ENCODE assay signal across 24 mouse cellular contexts in genomic region chr3:41047838-41048237, GRCm38 (mm10). TPM values are rescaled to one million over a fixed set of nuclear protein-coding genes. Genes with fewer than 3 reads are reported as not detected.
DNase-seq lines count a peak whose midpoint lies in the region; ATAC-seq and TF ChIP-seq lines count a peak whose summit lies in the region.
"Had no signal": no experiment of that assay in that cellular context is flagged by ENCODE, and none has a peak within 500 bp of the region (broad histone marks: within the 10 kb centered on the region; RNA-seq: fewer than 3 reads in every experiment).

No protein-coding gene starts in this region.

- no peak for TF ChIP-seq CTCF in forebrain, postnatal 0 days (IDR thresholded peaks at IDR 0.05; ENCODE audit: low read depth)
- TF ChIP-seq CTCF in intestine, postnatal 0 days (IDR thresholded peaks at IDR 0.05; ENCODE audit: low read depth), result no peak

- no peak for ATAC-seq in forebrain, embryonic 14.5 days
- no peak for ATAC-seq in forebrain, postnatal 0 days
- no peak for ATAC-seq in CD4-positive, CD25-positive, alpha-beta regulatory T cell, adult 4 months
- no peak for ATAC-seq in intestine, postnatal 0 days
- ATAC-seq: forebrain, embryonic 13.5 days; hindbrain, embryonic 16.5 days; intestine, embryonic 15.5 days; Patski had no signal

- peak; percentile 8 for DNase-seq in forebrain, embryonic 14.5 days (ENCODE audit: low spot score)
- DNase-seq in forebrain, postnatal 0 days, result no peak
- DNase-seq in brain, adult 2 months (ENCODE audit: low read depth, low spot score), result peak; percentile 28
- peak; percentile 57 for DNase-seq in retina, adult 2 months (ENCODE audit: low read depth, low spot score)
- DNase-seq in retina, postnatal 7 days (ENCODE audit: low read depth, low spot score), result peak; percentile 53
- DNase-seq: adrenal gland, postnatal 10 days; adrenal gland, postnatal 36 days; cerebellum, adult 18-20 months; cerebellum, adult 9-11 months; gastrocnemius, postnatal 25 days; heart, adult 2 months; heart, postnatal 14 days; kidney, adult 18-20 months had no signal

- H3K9ac ChIP-seq in forebrain, embryonic 14.5 days (ENCODE audit: low read length), result no peak overlapping the region
- no peak overlapping the region for H3K9ac ChIP-seq in forebrain, postnatal 0 days
- H3K9ac ChIP-seq in intestine, postnatal 0 days (ENCODE audit: low read depth, low read length), result no peak overlapping the region
- H3K9ac ChIP-seq: embryonic facial prominence, embryonic 13.5 days; forebrain, embryonic 13.5 days; heart, embryonic 13.5 days; hindbrain, embryonic 13.5 days; intestine, embryonic 15.5 days had no signal

- no peaks in the 10 kb centered on the region for H3K9me3 ChIP-seq in forebrain, embryonic 14.5 days (replicated peaks; ENCODE audit: control insufficient read depth, low read length)
- no peaks in the 10 kb centered on the region for H3K9me3 ChIP-seq in forebrain, postnatal 0 days (ENCODE audit: low read length)
- H3K9me3 ChIP-seq in intestine, postnatal 0 days (ENCODE audit: control insufficient read depth), result no peaks in the 10 kb centered on the region
- H3K9me3 ChIP-seq: embryonic facial prominence, embryonic 13.5 days; forebrain, embryonic 10.5 days; forebrain, embryonic 13.5 days; heart, embryonic 10.5 days; heart, embryonic 13.5 days; hindbrain, embryonic 13.5 days; intestine, embryonic 15.5 days had no signal

- H3K4me2 ChIP-seq in forebrain, embryonic 14.5 days (ENCODE audit: low read length), result no peak overlapping the region
- H3K4me2 ChIP-seq in forebrain, postnatal 0 days (ENCODE audit: low read depth), result no peak overlapping the region
- no peak overlapping the region for H3K4me2 ChIP-seq in intestine, postnatal 0 days (replicated peaks; ENCODE audit: low read depth)
- H3K4me2 ChIP-seq: embryonic facial prominence, embryonic 13.5 days; forebrain, embryonic 13.5 days; heart, embryonic 13.5 days; hindbrain, embryonic 13.5 days; intestine, embryonic 15.5 days had no signal

- H3K36me3 ChIP-seq in forebrain, embryonic 14.5 days (ENCODE audit: control insufficient read depth, insufficient read depth, low read length), result no peaks in the 10 kb centered on the region
- H3K36me3 ChIP-seq in forebrain, postnatal 0 days (ENCODE audit: insufficient read depth), result no peaks in the 10 kb centered on the region
- H3K36me3 ChIP-seq in intestine, postnatal 0 days (ENCODE audit: control insufficient read depth, insufficient read depth), result no peaks in the 10 kb centered on the region
- H3K36me3 ChIP-seq: embryonic facial prominence, embryonic 13.5 days; forebrain, embryonic 10.5 days; heart, embryonic 10.5 days; heart, embryonic 13.5 days; hindbrain, embryonic 13.5 days; intestine, embryonic 15.5 days had no signal

- WGBS in forebrain, embryonic 14.5 days, result 82% methylated on average over 6 of the region's 6 CpGs
- 72% methylated on average over 6 of the region's 6 CpGs for WGBS in forebrain, postnatal 0 days
- 90% methylated on average over 6 of the region's 6 CpGs for WGBS in intestine, postnatal 0 days

- H3K4me3 ChIP-seq in forebrain, embryonic 14.5 days (ENCODE audit: low read depth, low read length), result no peak overlapping the region
- H3K4me3 ChIP-seq in forebrain, postnatal 0 days (ENCODE audit: low read depth, low read length), result no peak overlapping the region
- no peak overlapping the region for H3K4me3 ChIP-seq in intestine, postnatal 0 days (ENCODE audit: low read depth, low read length)
- H3K4me3 ChIP-seq: embryonic facial prominence, embryonic 13.5 days; forebrain, embryonic 10.5 days; forebrain, embryonic 13.5 days; heart, adult 2 months; heart, embryonic 10.5 days; heart, embryonic 13.5 days; hindbrain, embryonic 13.5 days; intestine, embryonic 15.5 days had no signal

- no peak overlapping the region for H3K27ac ChIP-seq in forebrain, embryonic 14.5 days (ENCODE audit: low read depth, low read length)
- H3K27ac ChIP-seq in forebrain, postnatal 0 days (ENCODE audit: low read depth, low read length), result no peak overlapping the region
- H3K27ac ChIP-seq in intestine, postnatal 0 days (ENCODE audit: low read depth, low read length), result no peak overlapping the region
- H3K27ac ChIP-seq: embryonic facial prominence, embryonic 13.5 days; forebrain, embryonic 10.5 days; forebrain, embryonic 13.5 days; heart, adult 2 months; heart, embryonic 10.5 days; heart, embryonic 13.5 days; hindbrain, embryonic 13.5 days; intestine, embryonic 15.5 days had no signal

- no peaks in the 10 kb centered on the region for H3K27me3 ChIP-seq in forebrain, embryonic 14.5 days (replicated peaks; ENCODE audit: control insufficient read depth, insufficient read depth, low read length)
- no peaks in the 10 kb centered on the region for H3K27me3 ChIP-seq in forebrain, postnatal 0 days (ENCODE audit: insufficient read depth, low read length)
- H3K27me3 ChIP-seq in intestine, postnatal 0 days (replicated peaks; ENCODE audit: control insufficient read depth, insufficient read depth, low read length), result no peaks in the 10 kb centered on the region
- H3K27me3 ChIP-seq: embryonic facial prominence, embryonic 13.5 days; forebrain, embryonic 13.5 days; heart, embryonic 13.5 days; hindbrain, embryonic 13.5 days; intestine, embryonic 15.5 days; Patski had no signal

- no peaks in the 10 kb centered on the region for H3K4me1 ChIP-seq in forebrain, embryonic 14.5 days (ENCODE audit: control insufficient read depth, insufficient read depth, low read length)
- H3K4me1 ChIP-seq in forebrain, postnatal 0 days (ENCODE audit: insufficient read depth), result no peaks in the 10 kb centered on the region
- H3K4me1 ChIP-seq in intestine, postnatal 0 days (replicated peaks; ENCODE audit: control insufficient read depth, insufficient read depth, low read length), result no peaks in the 10 kb centered on the region
- H3K4me1 ChIP-seq: embryonic facial prominence, embryonic 13.5 days; forebrain, embryonic 10.5 days; forebrain, embryonic 13.5 days; hindbrain, embryonic 13.5 days; intestine, embryonic 15.5 days had no signal

RNA-seq across cellular contexts. Expression of gene Pgrmc2, which starts 35.0 kb away (rescaled TPM):
- 17.5 and 21.8 TPM in 2 replicates for polyA plus RNA-seq in forebrain, embryonic 14.5 days (2014; fragmentation: Nextera tagmentation; extraction: Ambion mirVana)
- 36.6 and 39.1 TPM in 2 replicates for total RNA-seq in forebrain, postnatal 0 days (2014; rRNA removed)
- 25.2 and 30.3 TPM in 2 replicates for polyA plus RNA-seq in forebrain, postnatal 0 days (2015; fragmentation: Nextera tagmentation; extraction: Ambion mirVana)
- polyA plus RNA-seq in CD4-positive, CD25-positive, alpha-beta regulatory T cell, adult 4 months (2017; shearing (Covaris generic)), result 1 to 10 TPM; 3.2 to 4.1 TPM
- 95.8 and 96.2 TPM in 2 replicates for polyA plus RNA-seq in intestine, postnatal 0 days (2015; fragmentation: Nextera tagmentation; extraction: Ambion mirVana)
